Mouse (Mus musculus): ENCODE data around the gene Ttc30a2.

The Ttc30a2 gene

GRCm38 (mm10) chr2:75977752-75978368, at the start of gene Ttc30a2:
Gene Ttc30a2, minus strand, starts transcription at chr2:75978170.
- peak in 1 of 2 experiments; percentile 37 for DNase-seq

- peak in 1 of 2 experiments; percentile 24 for DNase-seq
Measured at GRCm38 (mm10) chr2:76016890-76017289, 38.9 kb upstream of the Ttc30a2 start.

- no peak for DNase-seq
Measured at GRCm38 (mm10) chr2:76016136-76016535, 38.2 kb upstream of the Ttc30a2 start.

- no peak for DNase-seq
Measured at GRCm38 (mm10) chr2:76015460-76015859, 37.5 kb upstream of the Ttc30a2 start.

DNA sequence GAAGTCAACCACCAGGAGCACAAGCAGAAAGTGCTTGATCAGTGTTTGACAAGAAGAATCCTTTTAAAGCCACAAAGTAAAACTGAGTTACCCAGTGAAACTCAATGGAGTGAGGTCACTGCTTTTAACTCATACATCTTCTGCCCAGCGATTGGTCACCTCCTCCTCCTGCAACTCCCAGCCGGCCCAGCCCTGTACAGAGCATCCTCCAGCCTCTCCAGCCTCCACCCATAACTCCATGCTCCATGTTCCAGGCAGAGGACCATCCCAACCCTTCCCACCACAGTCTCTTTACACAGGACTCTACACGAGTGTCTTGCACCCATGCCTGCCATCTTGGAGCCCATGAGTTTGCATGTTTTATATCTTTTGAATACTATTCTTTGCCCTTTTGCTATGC, 36.7 kb upstream of the Ttc30a2 start:
- no peak for DNase-seq

DNA sequence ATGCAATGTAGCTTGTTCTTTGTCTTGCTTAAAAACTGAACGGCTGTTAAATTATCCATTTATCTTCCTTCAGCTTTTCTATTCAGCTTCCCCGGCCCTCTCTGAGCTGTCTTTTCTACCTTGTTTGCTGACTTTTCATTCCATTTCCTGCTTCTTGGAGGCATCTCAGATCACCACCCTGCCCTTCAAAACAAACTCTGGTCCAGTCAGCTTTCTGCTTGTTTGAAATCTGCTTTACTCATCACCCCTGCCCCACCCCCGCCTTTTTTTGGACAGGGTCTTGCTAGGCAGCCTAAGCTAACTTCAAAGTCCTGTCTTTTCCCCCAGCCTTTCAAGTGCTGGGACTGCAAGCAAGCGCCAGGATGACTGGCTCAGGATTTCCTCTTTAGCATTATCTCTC, 28.2 kb upstream of the Ttc30a2 start:
- DNase-seq, result no peak

DNA sequence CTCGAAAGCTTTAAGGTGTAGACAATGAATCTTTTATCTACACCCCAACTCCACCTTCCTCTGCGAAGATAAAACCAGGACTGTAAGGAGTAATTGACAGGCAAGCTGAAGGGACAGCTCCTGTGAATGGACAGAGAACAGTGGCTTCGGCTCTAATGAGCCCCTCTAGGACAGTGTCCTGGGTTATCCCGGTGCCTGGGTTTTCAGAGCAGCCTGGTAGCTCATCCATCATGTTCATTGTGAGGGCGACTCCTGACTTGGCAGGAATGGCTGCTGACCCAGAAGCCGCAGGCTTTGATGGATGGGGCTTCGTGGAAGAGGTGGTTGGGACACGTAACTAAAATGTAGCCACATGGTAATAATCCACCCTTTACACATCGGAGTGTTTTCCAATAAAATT, 24.9 kb upstream of the Ttc30a2 start:
- no peak for DNase-seq

DNA sequence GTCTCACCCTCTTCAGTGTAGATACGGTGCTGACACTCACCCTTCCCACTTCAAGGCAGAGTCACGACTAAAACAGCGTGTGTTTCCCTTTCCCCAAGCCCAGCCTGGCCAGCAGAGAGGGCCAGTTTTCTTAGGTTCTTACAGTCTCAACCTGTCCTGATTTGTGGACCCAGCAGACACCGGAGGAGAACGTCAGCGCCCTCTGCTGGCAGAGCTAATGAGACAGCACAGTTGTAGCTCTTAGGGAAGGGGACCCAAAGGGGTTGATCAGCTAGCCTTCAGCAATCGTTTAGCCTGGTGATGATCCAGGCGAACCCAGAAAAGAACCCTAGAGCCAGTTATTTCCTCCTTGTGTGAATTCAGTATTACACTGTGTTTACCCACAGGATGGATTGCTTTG, 23.4 kb upstream of the Ttc30a2 start:
- DNase-seq, result peak; percentile 72 to 76

GRCm38 (mm10) chr2:75999636-76000035, 21.7 kb upstream of the Ttc30a2 start:
- DNase-seq, result peak in 1 of 2 experiments; percentile 23

- peak; percentile 75 to 79 for DNase-seq
Measured at GRCm38 (mm10) chr2:75998692-75999091, 20.7 kb upstream of the Ttc30a2 start.

- no peak for DNase-seq
Measured at GRCm38 (mm10) chr2:75997726-75998125, 19.8 kb upstream of the Ttc30a2 start.

DNA sequence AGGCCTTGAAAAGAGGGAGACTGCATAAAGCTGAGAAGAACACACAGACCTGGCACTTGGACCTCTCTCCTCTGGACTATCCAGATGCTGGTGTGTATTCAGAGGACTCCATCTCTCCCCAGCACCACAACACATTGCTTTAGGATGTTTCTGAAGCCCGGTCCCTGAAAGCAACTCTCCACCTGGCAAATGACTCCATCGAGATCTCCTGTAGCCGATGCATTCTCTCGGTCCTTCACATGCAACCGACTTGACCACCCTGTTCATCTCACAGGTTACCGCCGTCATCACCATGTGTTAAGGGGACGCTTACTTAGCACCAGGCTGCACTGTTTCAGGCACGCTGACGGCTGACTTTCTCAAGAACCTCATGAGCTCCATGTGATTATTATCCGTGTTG, 16.9 kb upstream of the Ttc30a2 start:
- DNase-seq, result no peak

- DNase-seq, result no peak
Measured at GRCm38 (mm10) chr2:75991581-75992205, 13.7 kb upstream of the Ttc30a2 start.

DNA sequence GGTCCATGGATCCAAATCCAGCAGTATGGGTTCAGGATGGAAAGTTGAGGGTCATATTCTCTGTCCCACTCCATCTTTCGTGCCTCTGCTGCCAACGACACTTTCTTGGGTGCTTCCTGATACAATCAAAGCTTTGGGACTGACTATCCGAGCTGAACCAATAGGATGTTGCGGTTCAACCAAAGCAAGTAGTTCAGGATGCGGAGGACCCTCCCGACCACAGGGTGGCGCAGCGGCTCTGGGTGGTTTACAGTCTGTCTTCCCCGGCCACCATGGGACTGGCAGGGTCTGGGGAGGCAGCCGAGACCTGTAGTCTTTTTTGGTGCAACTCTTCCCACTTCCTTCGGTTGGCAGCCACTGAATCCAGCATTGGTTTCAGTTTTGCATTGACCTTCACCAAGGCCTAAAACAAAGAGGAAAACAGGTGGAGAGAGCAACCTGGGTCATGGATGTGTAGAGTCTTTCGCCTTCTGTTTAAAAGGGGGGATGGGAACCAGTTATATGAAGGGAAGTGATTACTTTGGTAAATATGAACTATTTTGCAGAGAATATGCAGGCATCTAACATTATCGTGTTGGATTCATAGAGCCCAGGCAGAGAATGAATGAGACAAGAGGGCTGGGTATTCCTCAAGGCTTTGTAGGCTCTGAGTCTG, 13.0 kb upstream of the Ttc30a2 start:
- peak; percentile 73 to 86 for DNase-seq

GRCm38 (mm10) chr2:75989694-75990093, 11.7 kb upstream of the Ttc30a2 start:
- DNase-seq, result no peak

DNA sequence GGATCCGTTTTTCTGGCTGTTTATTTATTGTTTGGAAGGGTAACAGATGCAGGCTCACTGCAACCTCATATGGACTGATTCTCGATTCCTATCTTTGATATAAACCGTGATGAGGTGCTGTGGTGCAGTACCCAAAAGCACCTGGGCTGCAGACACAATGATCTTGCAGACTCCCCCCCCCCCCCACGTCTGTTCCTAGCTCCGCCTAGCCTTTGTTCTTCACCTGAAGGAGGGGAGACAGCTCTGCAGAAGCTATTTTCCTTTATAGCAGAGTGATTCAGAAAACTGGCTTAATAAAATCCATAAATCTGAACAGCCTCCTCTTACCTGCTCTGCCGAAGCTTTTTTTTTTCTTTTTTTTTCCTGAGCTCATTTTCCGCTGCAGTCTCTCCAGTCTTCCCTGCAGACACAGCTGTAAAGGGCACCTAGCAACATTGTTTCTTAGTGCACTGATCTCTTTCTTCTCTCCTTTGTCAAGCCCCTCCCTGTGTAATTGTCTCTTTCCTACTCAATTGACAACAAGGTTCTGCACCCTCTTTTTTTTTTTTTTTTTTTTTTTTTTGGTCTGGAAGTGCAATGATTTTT, 10.9 kb upstream of the Ttc30a2 start:
- no peak for DNase-seq

GRCm38 (mm10) chr2:75988378-75988777, 10.4 kb upstream of the Ttc30a2 start:
- no peak for DNase-seq

- DNase-seq, result no peak
Measured at GRCm38 (mm10) chr2:75987739-75988138, 9.8 kb upstream of the Ttc30a2 start.

GRCm38 (mm10) chr2:75985124-75985523, 7.2 kb upstream of the Ttc30a2 start:
- peak; percentile 78 to 80 for DNase-seq

DNA sequence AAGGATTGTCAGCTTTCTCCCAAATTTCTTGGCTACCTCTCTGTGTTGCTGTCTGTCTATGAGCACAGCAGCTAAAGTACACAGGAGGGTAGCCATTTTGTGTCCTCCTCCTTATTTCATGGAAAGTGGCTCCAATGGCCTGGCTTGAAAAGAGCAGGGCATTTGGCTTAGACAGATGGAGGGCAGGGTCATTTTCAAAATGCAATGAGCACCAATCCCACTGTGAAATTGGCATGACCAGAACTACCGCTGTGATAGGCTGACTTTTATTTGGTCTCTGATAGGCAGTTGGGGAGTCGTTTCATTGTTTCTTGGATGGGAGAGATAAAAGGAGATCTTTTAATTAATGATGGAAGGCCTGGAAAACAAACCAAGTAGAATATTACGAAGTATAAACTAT, 5.9 kb upstream of the Ttc30a2 start:
- peak; percentile 85 for DNase-seq

GRCm38 (mm10) chr2:75983091-75983490, 5.1 kb upstream of the Ttc30a2 start:
- DNase-seq, result no peak

- no peak for DNase-seq
Measured at GRCm38 (mm10) chr2:75982626-75983025, 4.7 kb upstream of the Ttc30a2 start.

GRCm38 (mm10) chr2:75981440-75982081, 3.6 kb upstream of the Ttc30a2 start, which contains the start of gene Ttc30a1:
Gene Ttc30a1, minus strand, starts transcription at chr2:75981967.
- peak; percentile 85 to 86 for DNase-seq
